ENCODE assay signal across 12 mouse cellular contexts in the genomic region with DNA sequence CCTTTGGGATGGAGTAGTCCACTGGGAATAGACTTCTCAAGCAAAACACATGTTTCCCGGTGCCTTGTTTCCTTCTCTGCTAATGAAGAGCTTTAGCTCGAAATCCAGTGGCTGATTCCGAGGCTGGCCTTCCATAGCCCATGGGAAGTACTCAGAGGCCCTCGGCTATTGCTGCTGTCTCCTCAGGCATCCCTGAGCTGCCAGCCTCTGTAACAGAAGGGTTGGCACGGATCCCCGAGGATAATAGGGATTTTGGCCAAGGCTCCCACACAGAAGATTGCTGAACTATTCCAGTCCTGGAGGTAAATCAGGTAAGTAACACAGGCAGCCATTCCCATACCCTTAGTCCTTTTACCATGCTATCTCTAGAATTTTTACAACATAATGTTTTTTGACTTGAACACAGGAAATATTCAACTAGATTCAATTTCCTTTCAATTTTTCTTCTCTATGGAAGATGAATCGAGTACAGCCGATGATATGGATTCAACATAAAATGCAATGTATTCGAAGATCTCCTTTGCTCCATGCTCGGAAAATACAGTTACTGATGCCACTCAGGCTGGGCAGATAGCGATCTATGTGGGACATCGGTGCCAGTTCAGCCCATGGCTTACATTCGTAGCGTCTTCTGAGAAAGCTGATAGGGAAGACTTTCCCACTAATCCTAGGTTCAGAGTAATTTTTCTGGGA.
DNase-seq lines count a peak whose midpoint lies in the region; ATAC-seq and TF ChIP-seq lines count a peak whose summit lies in the region.
"Had no signal": no experiment of that assay in that cellular context is flagged by ENCODE, and none has a peak within 500 bp of the region (broad histone marks: within the 10 kb centered on the region; RNA-seq: fewer than 3 reads in every experiment).

No protein-coding gene starts in this region.

- no peaks in the 10 kb centered on the region for H3K9me3 ChIP-seq in midbrain, embryonic 12.5 days
- no peaks in the 10 kb centered on the region for H3K9me3 ChIP-seq in midbrain, embryonic 11.5 days (ENCODE audit: control insufficient read depth, low read length)

- H3K27ac ChIP-seq in midbrain, embryonic 12.5 days (replicated peaks) = no peak overlapping the region
- H3K27ac ChIP-seq in midbrain, embryonic 11.5 days (ENCODE audit: low read depth, low read length) = no peak overlapping the region
- H3K27ac ChIP-seq: macrophage had no signal

- no peak overlapping the region for H3K9ac ChIP-seq in midbrain, embryonic 12.5 days (replicated peaks)
- H3K9ac ChIP-seq in midbrain, embryonic 11.5 days (ENCODE audit: low read length) = no peak overlapping the region

- 72% methylated on average over 14 of the region's 14 CpGs for WGBS in midbrain, embryonic 12.5 days
- 76% methylated on average over 14 of the region's 14 CpGs for WGBS in midbrain, embryonic 11.5 days

- H3K79me2 ChIP-seq in myocyte (ENCODE audit: control insufficient read depth, insufficient read depth) = no peaks in the 10 kb centered on the region

- H3K4me1 ChIP-seq in midbrain, embryonic 12.5 days = no peaks in the 10 kb centered on the region
- no peaks in the 10 kb centered on the region; the same call in 1 of the 2 replicates for H3K4me1 ChIP-seq in midbrain, embryonic 11.5 days (ENCODE audit: control insufficient read depth, insufficient read depth, low read length)

- ATAC-seq in CD4-positive, CD25-positive, alpha-beta regulatory T cell, adult 4 months = no peak
- peak; percentile 66; the same call in 1 of the 2 replicates for ATAC-seq in midbrain, embryonic 12.5 days (ENCODE audit: low FRiP score, low read depth)
- ATAC-seq in midbrain, embryonic 11.5 days (ENCODE audit: low FRiP score) = no peak
- ATAC-seq: intestine, embryonic 16.5 days had no signal

- H3K36me3 ChIP-seq in midbrain, embryonic 12.5 days = no peaks in the 10 kb centered on the region
- no peaks in the 10 kb centered on the region for H3K36me3 ChIP-seq in midbrain, embryonic 11.5 days (ENCODE audit: control insufficient read depth, insufficient read depth, low read length)
- no peaks in the 10 kb centered on the region for H3K36me3 ChIP-seq in myocyte (ENCODE audit: control insufficient read depth, insufficient read depth)

- DNase-seq in CD4-positive, CD25-positive, alpha-beta regulatory T cell, adult 2 months (ENCODE audit: low read depth, low spot score) = peak; percentile 1
- no peak for DNase-seq in midbrain, embryonic 11.5 days (ENCODE audit: low spot score, missing footprints)
- peak; percentile 92 to 93 for DNase-seq in cerebellum, postnatal 10 days
- no peak for DNase-seq in right cerebral cortex, postnatal 14 days
- no peak for DNase-seq in kidney, adult 11 months
- DNase-seq: gastrocnemius, postnatal 10 days; layer of hippocampus, adult 9-11 months had no signal

- no peaks in the 10 kb centered on the region for H3K27me3 ChIP-seq in midbrain, embryonic 12.5 days
- H3K27me3 ChIP-seq in midbrain, embryonic 11.5 days (ENCODE audit: control insufficient read depth, insufficient read depth, low read length) = no peaks in the 10 kb centered on the region
- H3K27me3 ChIP-seq in myocyte (ENCODE audit: control insufficient read depth, insufficient read depth, insufficient read length) = no peaks in the 10 kb centered on the region

- no peak overlapping the region for H3K4me3 ChIP-seq in midbrain, embryonic 12.5 days
- no peak overlapping the region for H3K4me3 ChIP-seq in midbrain, embryonic 11.5 days (ENCODE audit: low read depth, low read length)
- no peak overlapping the region for H3K4me3 ChIP-seq in myocyte

- H3ac ChIP-seq in myocyte (ENCODE audit: control insufficient read depth, insufficient read length) = no peak overlapping the region

- no peak for TF ChIP-seq POLR2A in myocyte (IDR thresholded peaks at IDR 0.05; ENCODE audit: insufficient read length, low read depth)

- H3K4me2 ChIP-seq in midbrain, embryonic 12.5 days (replicated peaks) = 0 out of 2 replicates have a peak overlapping the region, but pooled peaks have one; percentile 25
- H3K4me2 ChIP-seq in midbrain, embryonic 11.5 days = no peak overlapping the region
- peak overlapping the region; percentile 59 for H3K4me2 ChIP-seq in myocyte (ENCODE audit: low read depth)

TF ChIP-seq in myocyte, 11 proteins besides CTCF, POLR2A, EP300 and RAD21:
- TF ChIP-seq REST (IDR thresholded peaks at IDR 0.05; ENCODE audit: insufficient read depth, insufficient read length) = no peak
- no peak for TF ChIP-seq POLR2AphosphoS2 (IDR thresholded peaks at IDR 0.05; ENCODE audit: insufficient read length, low read depth)
- TF ChIP-seq TCF12 (IDR thresholded peaks at IDR 0.05; ENCODE audit: insufficient read depth, poor library complexity, severe bottlenecking) = no peak
TF ChIP-seq in myocyte: peak in this region for 0.

Comparison
In these comparisons a context has a peak if more than half of its experiments do, and no peak if none do; other contexts are left out.
1. DNase-seq: peak in CD4-positive, CD25-positive, alpha-beta regulatory T cell, adult 2 months (single experiment) and cerebellum, postnatal 10 days (2 of 2); none in midbrain, embryonic 11.5 days (single experiment), right cerebral cortex, postnatal 14 days (single experiment) and kidney, adult 11 months (single experiment).